Mouse (Mus musculus): ENCODE data around the gene Chmp1a. TPM values are rescaled to one million over a fixed set of nuclear protein-coding genes. Genes with fewer than 3 reads are reported as not detected.
A peak's percentile ranks its signal among the peaks of the same experiment; 100 is the strongest.
"Not testable (repeated sequence)": the region's sequence is repeated elsewhere in the genome, so short reads cannot be mapped to it uniquely, and the experiment has no call there.

The Chmp1a gene
- 135 and 141 TPM in 2 replicates for polyA plus RNA-seq (2015; fragmentation: Nextera tagmentation; extraction: Ambion mirVana)

DNA sequence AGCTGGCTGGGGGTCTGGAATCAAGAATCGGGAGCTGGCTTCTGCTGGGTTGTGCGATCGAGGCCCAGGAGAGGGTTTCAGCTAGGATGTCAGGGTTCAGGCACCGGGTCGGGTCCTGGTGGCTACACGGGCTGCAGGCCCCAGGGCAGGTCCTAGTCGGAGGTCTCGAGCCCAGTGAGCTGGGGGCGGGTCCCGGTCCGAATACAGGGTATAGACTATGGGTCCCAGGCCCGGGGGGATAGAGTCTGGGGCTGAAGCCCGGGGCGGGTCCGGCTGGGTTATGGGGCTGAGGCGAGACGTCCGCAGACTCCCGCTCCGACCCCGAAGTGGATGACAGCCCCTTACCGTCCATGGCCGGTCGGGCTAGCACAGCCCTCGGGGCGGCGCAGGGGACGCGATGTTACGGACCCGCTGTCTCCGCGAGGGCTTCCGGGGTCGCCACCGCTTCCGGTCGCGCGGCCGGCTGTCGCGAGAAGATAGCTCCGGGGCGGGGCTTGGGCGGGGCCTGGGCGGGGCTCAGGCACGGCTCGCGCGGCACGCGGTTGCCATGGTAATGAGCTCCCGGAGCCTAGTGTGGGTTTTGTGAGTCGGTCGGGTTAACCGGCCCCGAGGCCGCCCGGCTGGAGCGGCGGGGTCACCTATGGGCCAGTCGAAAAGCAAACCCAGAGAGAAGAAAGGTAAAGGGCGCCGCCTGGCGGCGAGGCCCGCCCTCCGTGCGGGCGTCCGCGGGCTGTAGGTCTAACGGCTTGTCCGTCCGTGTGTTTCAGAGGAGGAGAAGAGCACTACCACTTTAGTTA lies at the start of gene Chmp1a, which contains the start of gene Spata33:
TSS of gene Chmp1a (minus strand) at position 443 of the 797 bp plus-strand sequence.
TSS of gene Spata33 (plus strand) at position 512 of the 797 bp plus-strand sequence.
- peak within 1 kb of the TSS; percentile 89 for H3K4me2 ChIP-seq
- H3K4me1 ChIP-seq = peaks cover 17% of the 10 kb centered on the region
- no peaks in the 10 kb centered on the region for H3K27me3 ChIP-seq
- H3K9ac ChIP-seq = peak within 1 kb of the TSS; percentile 98
- peak; percentile 92 for ATAC-seq (ENCODE audit: borderline replicate concordance, extremely low read depth, low FRiP score, low TSS enrichment)
- under 1% methylated on average over 76 of the region's 76 CpGs for WGBS
- no peaks in the 10 kb centered on the region for H3K9me3 ChIP-seq
- peak within 1 kb of the TSS; percentile 99 for H3K4me3 ChIP-seq
- peak within 1 kb of the TSS; percentile 29 for H3K27ac ChIP-seq
- H3K36me3 ChIP-seq = peaks cover 22% of the 10 kb centered on the region

DNA sequence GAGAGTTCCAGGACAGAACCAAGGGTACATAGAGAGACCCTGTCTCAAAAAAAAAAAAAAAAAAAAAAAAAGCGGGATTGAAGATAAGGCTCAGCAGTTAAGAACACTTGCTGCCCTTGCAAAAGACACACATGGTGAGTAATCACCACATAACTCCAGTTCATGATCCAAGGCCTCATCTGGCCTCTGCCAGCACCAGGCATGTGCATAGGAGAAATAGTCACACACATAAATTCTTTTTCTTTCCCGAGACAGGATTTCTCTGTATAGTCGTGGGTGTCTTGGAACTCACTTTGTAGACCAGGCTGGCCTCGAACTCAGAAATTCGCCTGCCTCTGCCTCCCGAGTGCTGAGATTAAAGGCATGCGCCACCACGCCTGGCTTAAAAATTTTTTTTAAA lies 45.0 kb upstream of the Chmp1a start:
- H3K36me3 ChIP-seq = peaks cover 56% of the 10 kb centered on the region

DNA sequence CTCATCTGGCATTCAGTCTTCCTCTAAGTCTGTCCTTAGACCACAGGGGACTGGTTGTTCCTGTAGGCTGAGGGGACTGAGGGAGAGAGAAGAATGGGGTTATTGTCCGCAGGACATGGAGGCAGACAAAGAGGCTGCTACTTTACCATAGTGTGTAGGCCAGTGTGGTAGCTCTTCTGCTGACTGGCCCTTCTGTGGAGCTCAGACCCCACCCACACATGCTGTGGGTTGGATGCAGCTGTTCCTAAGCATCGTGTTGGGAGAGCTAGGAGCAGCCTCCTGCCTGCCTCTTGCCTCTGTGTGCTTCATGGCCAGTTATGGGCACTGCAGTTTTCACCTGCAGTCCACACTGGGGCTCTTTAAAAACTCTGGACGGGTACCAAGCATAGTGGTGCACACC lies 44.6 kb upstream of the Chmp1a start:
- Histone ChIP-seq H3K36me3 (peaks cover 54% of the 10 kb centered on the region), H3K9ac (no peak overlapping the region), H3K27me3 (no peaks in the 10 kb centered on the region), H3K4me1 (peaks cover 20% of the 10 kb centered on the region), H3K4me2 (no peak overlapping the region), H3K4me3 (no peak overlapping the region), H3K9me3 (no peaks in the 10 kb centered on the region), H3K27ac (no peak overlapping the region)
- no peak for ATAC-seq (ENCODE audit: borderline replicate concordance, extremely low read depth, low FRiP score, low TSS enrichment)
- WGBS = 85% methylated on average over 3 of the region's 3 CpGs

More for the DNA sequence above, 45.0 kb upstream of the Chmp1a start:
- not testable (repeated sequence) for H3K9ac ChIP-seq; H3K4me2 ChIP-seq; H3K4me3 ChIP-seq; H3K27ac ChIP-seq; ATAC-seq (ENCODE audit: borderline replicate concordance, extremely low read depth, low FRiP score, low TSS enrichment); H3K9me3 ChIP-seq; H3K27me3 ChIP-seq
- H3K4me1 ChIP-seq = peaks cover 19% of the 10 kb centered on the region
- 89% methylated on average over 8 of the region's 8 CpGs for WGBS

DNA sequence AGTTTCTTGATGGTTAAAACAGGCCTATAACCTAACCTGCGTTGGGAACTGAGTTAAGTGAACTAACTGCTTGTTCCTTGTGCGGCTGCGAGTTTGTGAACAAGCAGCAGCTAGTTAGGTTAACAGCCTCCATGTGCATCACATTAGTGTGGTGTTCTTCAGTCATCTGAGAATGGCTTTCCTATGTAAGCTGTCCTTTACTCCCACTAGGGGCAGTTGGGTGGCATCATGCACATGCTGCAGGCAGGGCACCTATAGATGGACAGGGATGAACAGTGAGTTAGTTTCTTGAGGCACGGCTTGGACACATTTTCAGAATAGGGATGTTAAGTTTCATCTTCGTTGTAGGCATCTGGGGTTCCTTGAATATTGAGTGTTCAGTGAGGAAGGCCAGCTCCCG lies 42.6 kb upstream of the Chmp1a start:
- Histone ChIP-seq H3K27ac (no peak overlapping the region), H3K9me3 (no peaks in the 10 kb centered on the region)
- WGBS = 69% methylated on average over 6 of the region's 6 CpGs

DNA sequence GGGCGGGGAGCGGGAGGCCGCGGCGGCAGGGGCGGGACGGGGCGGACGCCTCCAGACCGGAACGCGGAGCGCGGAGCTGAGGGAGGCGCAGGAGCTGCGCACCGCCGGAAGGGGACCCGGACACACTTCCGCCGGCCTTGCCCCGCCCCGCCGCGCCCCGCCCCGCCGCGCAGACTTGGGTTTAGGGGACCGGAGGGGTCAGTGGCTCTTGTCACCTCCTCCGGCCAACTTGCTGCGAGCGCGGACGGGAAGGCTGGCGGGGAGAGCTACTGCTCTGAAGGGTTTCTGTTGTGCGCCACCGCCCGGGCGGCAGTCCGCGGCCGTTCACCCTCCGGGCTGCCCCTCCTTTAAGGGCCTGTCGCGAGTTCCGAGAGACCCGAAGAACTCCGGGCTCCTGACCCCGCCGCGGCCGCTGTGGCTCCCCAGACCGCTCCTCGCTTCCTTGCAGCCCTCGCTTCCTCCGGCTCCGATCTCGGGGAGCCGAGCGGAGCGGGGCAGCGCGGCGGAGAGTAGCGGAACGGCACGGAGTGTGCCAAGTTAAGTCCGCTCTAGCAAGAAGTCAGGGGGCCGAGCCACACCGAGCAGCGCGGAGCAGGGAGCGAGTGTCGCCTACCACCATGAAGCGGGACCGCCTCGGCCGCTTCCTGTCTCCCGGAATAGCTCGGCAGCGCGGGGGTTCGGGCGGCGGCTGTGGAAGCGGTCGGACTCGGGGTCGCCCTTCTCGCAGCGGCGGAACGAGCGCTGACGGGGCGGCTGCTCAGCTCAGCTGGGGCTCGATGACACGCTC lies 41.7 kb upstream of the Chmp1a start, which contains the start of the genes Zfp276 and Vps9d1:
TSS of gene Zfp276 (plus strand) at position 97 of the 787 bp plus-strand sequence.
TSS of gene Vps9d1 (minus strand) at position 250 of the 787 bp plus-strand sequence.
- H3K27ac ChIP-seq = peak within 1 kb of the TSS; percentile 69
- no peaks in the 10 kb centered on the region for H3K9me3 ChIP-seq
- peak; percentile 96 for ATAC-seq (ENCODE audit: borderline replicate concordance, extremely low read depth, low FRiP score, low TSS enrichment)
- H3K4me3 ChIP-seq = peak within 1 kb of the TSS; percentile 90
- under 1% methylated on average over 91 of the region's 99 CpGs for WGBS
- peak within 1 kb of the TSS; percentile 97 for H3K9ac ChIP-seq
- H3K27me3 ChIP-seq = no peaks in the 10 kb centered on the region
- H3K4me1 ChIP-seq = peaks cover 20% of the 10 kb centered on the region
- peaks cover 51% of the 10 kb centered on the region for H3K36me3 ChIP-seq
- H3K4me2 ChIP-seq = peak within 1 kb of the TSS; percentile 92

More for the DNA sequence above, 42.6 kb upstream of the Chmp1a start:
- peak overlapping the region; percentile 97 for H3K9ac ChIP-seq
- peaks cover 20% of the 10 kb centered on the region for H3K4me1 ChIP-seq
- peak overlapping the region; percentile 90 for H3K4me3 ChIP-seq
- ATAC-seq (ENCODE audit: borderline replicate concordance, extremely low read depth, low FRiP score, low TSS enrichment) = no peak
- H3K27me3 ChIP-seq = no peaks in the 10 kb centered on the region
- H3K4me2 ChIP-seq = peak overlapping the region; percentile 92
- H3K36me3 ChIP-seq = peaks cover 52% of the 10 kb centered on the region

DNA sequence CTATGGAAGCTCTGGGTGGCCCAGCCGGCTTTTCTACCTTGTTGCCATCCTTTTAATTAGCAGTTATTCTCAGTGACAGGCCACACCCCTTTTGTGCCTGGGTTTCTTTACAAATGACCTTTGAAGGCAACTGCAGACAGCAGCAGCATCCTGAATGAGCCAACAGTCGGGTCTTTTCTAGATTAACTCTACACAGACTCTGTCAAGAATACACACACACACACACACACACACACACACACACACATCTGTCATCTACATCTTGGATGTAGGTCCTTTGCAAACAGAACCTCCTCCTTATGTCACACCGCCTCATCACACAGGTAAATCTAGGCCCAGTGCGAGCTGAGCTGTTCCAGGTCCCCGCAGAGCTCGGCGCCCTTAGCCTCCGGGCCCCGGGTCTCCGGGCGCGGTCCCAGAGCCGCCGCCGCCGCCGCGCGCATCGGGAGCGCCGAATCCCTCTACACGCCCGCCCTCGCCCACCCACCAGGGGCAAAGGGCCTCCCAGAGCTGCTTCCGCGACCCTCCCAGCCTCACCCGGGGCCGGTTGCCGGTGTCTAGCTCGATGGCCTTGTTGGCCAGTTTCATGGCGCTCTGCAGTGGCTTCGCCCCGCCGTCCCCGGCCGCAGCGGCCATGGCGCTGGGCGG lies 41.0 kb upstream of the Chmp1a start:
- H3K4me1 ChIP-seq = peaks cover 20% of the 10 kb centered on the region
- peak overlapping the region; percentile 90 for H3K4me3 ChIP-seq
- ATAC-seq (ENCODE audit: borderline replicate concordance, extremely low read depth, low FRiP score, low TSS enrichment) = no peak; the same call in 1 of the 2 replicates
- H3K9me3 ChIP-seq = no peaks in the 10 kb centered on the region
- WGBS = under 1% methylated on average over 40 of the region's 40 CpGs
- no peaks in the 10 kb centered on the region for H3K27me3 ChIP-seq
- H3K9ac ChIP-seq = peak overlapping the region; percentile 97
- H3K27ac ChIP-seq = peak overlapping the region; percentile 69
- H3K36me3 ChIP-seq = peaks cover 51% of the 10 kb centered on the region
- H3K4me2 ChIP-seq = peak overlapping the region; percentile 92

DNA sequence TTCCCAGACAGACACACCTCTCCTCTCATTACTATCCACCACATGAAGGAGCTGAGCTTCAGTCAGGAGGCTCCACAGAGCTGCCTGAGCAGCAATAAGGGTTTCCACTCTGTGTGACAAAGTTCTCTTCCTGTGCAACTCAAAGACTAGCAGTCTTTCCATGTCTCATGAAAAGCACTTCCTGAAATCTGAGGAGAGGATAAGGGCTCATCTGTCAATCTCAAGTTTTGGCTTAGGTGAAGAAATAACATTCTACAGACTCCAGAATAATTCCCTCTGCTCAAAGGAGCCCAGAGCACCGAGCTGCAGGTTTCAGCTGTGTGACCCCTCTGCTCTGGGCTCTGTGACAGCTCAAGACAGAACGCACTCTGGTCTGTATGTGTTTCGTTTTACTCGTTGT lies 40.4 kb upstream of the Chmp1a start:
- 41% methylated on average over 4 of the region's 4 CpGs for WGBS
- Histone ChIP-seq H3K4me1 (peaks cover 20% of the 10 kb centered on the region), H3K4me3 (peak overlapping the region; percentile 90), H3K4me2 (peak overlapping the region; percentile 92), H3K9me3 (no peaks in the 10 kb centered on the region), H3K27ac (no peak overlapping the region), H3K9ac (peak overlapping the region; percentile 97; the same call in 1 of the 2 replicates), H3K36me3 (peaks cover 51% of the 10 kb centered on the region), H3K27me3 (no peaks in the 10 kb centered on the region)
- no peak for ATAC-seq (ENCODE audit: borderline replicate concordance, extremely low read depth, low FRiP score, low TSS enrichment)

DNA sequence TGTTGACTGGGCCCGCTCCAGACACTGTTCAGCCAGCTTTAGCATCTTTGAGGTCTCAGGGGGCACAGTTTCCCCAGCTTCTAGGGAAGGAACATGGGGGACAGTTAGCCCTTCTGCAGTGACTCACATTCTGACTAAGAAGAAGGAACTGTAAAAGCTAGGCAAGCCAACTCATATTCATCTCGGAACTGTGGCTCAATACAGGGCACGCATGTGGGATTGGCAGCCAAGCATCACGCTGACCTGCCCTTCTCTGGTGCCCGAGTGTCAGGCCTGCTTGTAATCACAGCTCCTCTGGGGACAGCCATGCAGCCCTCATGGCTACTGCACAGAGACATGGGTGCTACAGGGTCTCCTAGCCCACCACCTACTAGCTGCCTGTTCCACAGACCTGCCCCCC lies 38.4 kb upstream of the Chmp1a start:
- WGBS = 91% methylated on average over 5 of the region's 5 CpGs
- peaks cover 52% of the 10 kb centered on the region for H3K36me3 ChIP-seq
- no peak for ATAC-seq (ENCODE audit: borderline replicate concordance, extremely low read depth, low FRiP score, low TSS enrichment)

DNA sequence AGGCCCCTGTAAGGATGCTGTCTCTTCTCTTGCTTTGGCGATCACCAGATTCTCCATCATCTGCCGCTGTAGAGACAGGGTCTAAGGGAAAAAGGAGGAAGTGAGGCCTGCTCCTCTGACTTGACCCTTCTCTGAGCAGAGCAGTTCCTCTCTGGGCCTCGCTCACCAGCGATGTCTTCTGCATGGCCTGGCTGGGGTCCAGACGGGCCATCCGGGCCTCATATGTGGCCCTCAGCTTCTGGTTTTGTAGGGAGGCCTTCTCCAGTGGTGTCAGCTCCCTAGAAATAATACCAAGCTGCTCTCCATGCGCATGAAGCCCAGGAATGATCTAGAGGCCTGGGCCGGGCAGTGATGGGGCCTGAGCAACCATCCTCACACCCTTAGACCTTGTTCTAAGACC lies 36.0 kb upstream of the Chmp1a start:
- no peaks in the 10 kb centered on the region for H3K9me3 ChIP-seq
- 84% methylated on average over 8 of the region's 8 CpGs for WGBS
- H3K27me3 ChIP-seq = no peaks in the 10 kb centered on the region
- no peak overlapping the region for H3K4me2 ChIP-seq
- no peak for ATAC-seq (ENCODE audit: borderline replicate concordance, extremely low read depth, low FRiP score, low TSS enrichment)
- peaks cover 66% of the 10 kb centered on the region for H3K36me3 ChIP-seq
- H3K4me3 ChIP-seq = no peak overlapping the region
- no peak overlapping the region for H3K9ac ChIP-seq
- peaks cover 9% of the 10 kb centered on the region for H3K4me1 ChIP-seq
- no peak overlapping the region for H3K27ac ChIP-seq

More for the DNA sequence above, 38.4 kb upstream of the Chmp1a start:
- Histone ChIP-seq H3K9me3 (no peaks in the 10 kb centered on the region), H3K27me3 (no peaks in the 10 kb centered on the region), H3K4me2 (no peak overlapping the region), H3K9ac (no peak overlapping the region), H3K27ac (no peak overlapping the region), H3K4me1 (peaks cover 20% of the 10 kb centered on the region), H3K4me3 (no peak overlapping the region)

DNA sequence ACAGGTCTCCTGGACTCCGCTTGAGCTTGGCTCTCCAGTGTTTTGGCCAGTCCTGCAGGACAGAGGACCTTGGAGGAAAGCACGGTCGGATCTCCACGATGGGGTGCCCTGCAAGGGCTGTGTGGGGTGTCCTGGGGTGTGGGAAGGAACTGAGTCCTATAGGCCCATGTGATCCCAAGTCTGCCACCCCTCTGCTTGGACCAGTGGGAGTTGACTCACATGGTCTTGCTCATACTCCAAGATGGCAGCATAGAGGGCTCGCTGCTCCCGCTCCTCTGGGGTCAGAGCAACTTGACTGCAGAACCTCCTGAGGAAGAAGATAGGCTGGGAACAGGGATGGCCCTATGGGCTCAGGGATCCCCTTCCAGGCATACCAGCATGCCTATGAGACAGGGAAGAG lies 35.2 kb upstream of the Chmp1a start:
- Histone ChIP-seq H3K4me3 (no peak overlapping the region), H3K36me3 (peaks cover 66% of the 10 kb centered on the region), H3K4me1 (peaks cover 2% of the 10 kb centered on the region), H3K4me2 (no peak overlapping the region), H3K9ac (no peak overlapping the region), H3K9me3 (no peaks in the 10 kb centered on the region), H3K27ac (no peak overlapping the region), H3K27me3 (no peaks in the 10 kb centered on the region)
- ATAC-seq (ENCODE audit: borderline replicate concordance, extremely low read depth, low FRiP score, low TSS enrichment) = 0 out of 2 replicates have a peak, but pooled peaks have one; percentile 24
- WGBS = 96% methylated on average over 6 of the region's 6 CpGs

DNA sequence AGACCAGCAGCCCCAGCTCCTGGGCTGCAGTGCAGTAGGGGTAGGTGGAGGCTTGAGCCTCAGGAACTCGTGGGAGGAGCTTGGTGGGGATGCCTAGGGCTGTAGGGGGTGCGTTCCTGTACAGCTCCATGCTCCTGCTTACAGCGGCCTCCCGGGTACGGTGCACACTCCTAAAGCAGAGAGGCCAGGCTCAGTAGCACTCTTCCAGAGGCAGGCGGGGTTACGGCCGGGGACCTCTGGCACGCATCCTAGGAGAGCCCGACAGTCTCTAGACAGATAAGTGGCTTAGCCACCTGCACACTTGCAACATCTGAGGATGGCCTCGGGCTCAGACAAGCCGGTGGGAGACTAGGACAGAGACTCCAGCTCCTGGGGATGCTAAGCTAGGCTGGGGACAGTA lies 33.0 kb upstream of the Chmp1a start:
- Histone ChIP-seq H3K27me3 (no peaks in the 10 kb centered on the region), H3K9ac (no peak overlapping the region), H3K4me2 (no peak overlapping the region), H3K36me3 (peaks cover 64% of the 10 kb centered on the region), H3K4me1 (no peaks in the 10 kb centered on the region), H3K9me3 (no peaks in the 10 kb centered on the region), H3K27ac (no peak overlapping the region), H3K4me3 (no peak overlapping the region)
- ATAC-seq (ENCODE audit: borderline replicate concordance, extremely low read depth, low FRiP score, low TSS enrichment) = no peak
- WGBS = 83% methylated on average over 12 of the region's 12 CpGs
